ENCODE assay signal across 8 mouse cellular contexts in the genomic region with DNA sequence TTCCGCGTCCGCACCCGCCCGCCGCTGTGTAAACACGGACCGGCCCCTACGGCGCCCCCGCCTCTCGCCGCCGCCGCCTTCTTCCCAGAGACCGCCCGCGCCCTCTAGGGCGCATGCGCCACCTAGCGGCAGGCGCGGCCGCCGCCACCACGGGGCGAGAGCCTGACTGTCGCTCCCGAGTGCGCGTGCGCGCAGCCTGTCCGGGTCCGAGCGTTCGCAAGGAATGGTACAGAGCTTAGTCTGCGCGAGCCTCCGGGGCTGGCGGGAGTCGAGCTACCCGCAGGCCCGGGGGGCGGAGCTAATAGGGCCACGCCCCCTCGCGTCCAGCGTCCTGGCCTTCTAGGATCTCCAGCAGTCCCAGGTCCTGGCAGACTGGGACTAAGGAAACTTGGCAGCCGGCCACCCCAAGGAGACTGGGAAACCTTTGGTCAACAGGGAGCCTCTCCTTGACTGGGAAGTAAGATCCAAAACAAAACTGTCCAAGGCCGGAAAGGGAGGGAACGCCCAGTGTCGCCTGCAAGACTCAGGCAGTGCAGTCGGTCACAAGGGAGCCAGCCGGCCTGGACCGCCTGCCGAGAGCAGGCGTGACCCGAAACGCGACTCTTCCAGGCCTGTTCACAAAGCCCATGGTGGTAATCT. TPM values are rescaled to one million over a fixed set of nuclear protein-coding genes. Genes with fewer than 3 reads are reported as not detected.
A peak's percentile ranks its signal among the peaks of the same experiment; 100 is the strongest.
DNase-seq lines count a peak whose midpoint lies in the region; ATAC-seq and TF ChIP-seq lines count a peak whose summit lies in the region.

A gene (minus strand): TSS at position 303 of the 639 bp plus-strand sequence.

- H3K4me2 ChIP-seq in hindbrain, embryonic 14.5 days (replicated peaks): peak within 1 kb of the TSS; percentile 55

- no peaks in the 10 kb centered on the region for H3K9me3 ChIP-seq in hindbrain, embryonic 14.5 days (ENCODE audit: control insufficient read depth, low read length)

- in situ Hi-C loops in Patski (cut with MboI; ENCODE audit: low pct_unique_long_range_greater_than_20kb): no loop called here

- POLR2A ChIA-PET in Patski (lab: Charles Lee): interaction anchor here (0.7 kb wide), 1 partner anchor 134 kb away, joined by 3 read pairs; no protein-coding TSS in a partner anchor

- H3K36me3 ChIP-seq in hindbrain, embryonic 14.5 days (replicated peaks; ENCODE audit: control insufficient read depth, insufficient read depth): no peaks in the 10 kb centered on the region

- CTCF ChIA-PET in Patski (lab: Charles Lee): interaction anchor here (0.8 to 0.9 kb wide), 2 partner anchors 12 to 99 kb away, joined by 3 read pairs; no protein-coding TSS in a partner anchor

- 0 out of 2 replicates have a peak, but pooled peaks cover 4% of the 10 kb centered on the region for H3K4me1 ChIP-seq in hindbrain, embryonic 14.5 days (replicated peaks; ENCODE audit: control insufficient read depth, insufficient read depth, low read length)

- DNase-seq in Patski (ENCODE audit: low read depth, low spot score): peak; percentile 92
- DNase-seq in cerebellum, postnatal 14 days: peak; percentile 96
- peak; percentile 86 to 90 for DNase-seq in frontal cortex, postnatal 25 days (ENCODE audit: low spot score in 2 of 2)
- peak; percentile 98 for DNase-seq in hindbrain, embryonic 14.5 days (ENCODE audit: low spot score)
- DNase-seq in layer of hippocampus, postnatal 36 days: peak; percentile 95 to 96
- peak; percentile 99 for DNase-seq in lung, postnatal 36 days
- DNase-seq in retina, postnatal 1 day: peak; percentile 97
- peak; percentile 94 to 97 for DNase-seq in urinary bladder, adult 18-20 months (ENCODE audit: low spot score in 2 of 2)

- H3K4me3 ChIP-seq in hindbrain, embryonic 14.5 days (replicated peaks; ENCODE audit: low read length): peak within 1 kb of the TSS; percentile 82

- H3K27ac ChIP-seq in hindbrain, embryonic 14.5 days: peak within 1 kb of the TSS; percentile 94

- no peak for TF ChIP-seq CTCF in Patski (IDR thresholded peaks at IDR 0.05)

- ATAC-seq in Patski: peak; percentile 81
- ATAC-seq in hindbrain, embryonic 14.5 days (ENCODE audit: low FRiP score): peak; percentile 97

- under 1% methylated on average over 49 of the region's 61 CpGs for WGBS in hindbrain, embryonic 14.5 days

- peak within 1 kb of the TSS; percentile 94 for H3K9ac ChIP-seq in hindbrain, embryonic 14.5 days

- H3K27me3 ChIP-seq in Patski: no peaks in the 10 kb centered on the region
- H3K27me3 ChIP-seq in hindbrain, embryonic 14.5 days (ENCODE audit: control insufficient read depth, insufficient read depth, low read length): no peaks in the 10 kb centered on the region

RNA-seq across cellular contexts. Expression of the gene that starts here (rescaled TPM):
- polyA plus RNA-seq in Patski (2021): 37.0 TPM
- polyA plus RNA-seq in hindbrain, embryonic 14.5 days (2014; fragmentation: Nextera tagmentation; extraction: Ambion mirVana): 22.2 and 23.5 TPM in 2 replicates
- total RNA-seq in layer of hippocampus, postnatal 36 days (2021): 10 to 100 TPM; 37.3 to 52.1 TPM

Comparison
In these comparisons a context has a peak if more than half of its experiments do, and no peak if none do; other contexts are left out.
1. Peak in every context shown above with its lines: DNase-seq, ATAC-seq, H3K4me3 ChIP-seq and H3K27ac ChIP-seq.